Mouse (Mus musculus): ENCODE measurements around the gene Erc2. TPM values are rescaled to one million over a fixed set of nuclear protein-coding genes. Genes with fewer than 3 reads are reported as not detected.
A peak's percentile ranks its signal among the peaks of the same experiment; 100 is the strongest.

Gene Erc2
- total RNA-seq, 2 experiments from 2014 or later, result 0.36 to 0.41 TPM

- intact Hi-C loops (cut with DNase I), result no loop called here
- no peak overlapping the region for H3K4me3 ChIP-seq
- no peak overlapping the region for H3K27ac ChIP-seq
- no peak for DNase-seq
- no peak for TF ChIP-seq CTCF (IDR thresholded peaks at IDR 0.05)
Observed at GRCm38 (mm10) chr14:28271846-28272245, 649.6 kb downstream of the Erc2 start.

DNA sequence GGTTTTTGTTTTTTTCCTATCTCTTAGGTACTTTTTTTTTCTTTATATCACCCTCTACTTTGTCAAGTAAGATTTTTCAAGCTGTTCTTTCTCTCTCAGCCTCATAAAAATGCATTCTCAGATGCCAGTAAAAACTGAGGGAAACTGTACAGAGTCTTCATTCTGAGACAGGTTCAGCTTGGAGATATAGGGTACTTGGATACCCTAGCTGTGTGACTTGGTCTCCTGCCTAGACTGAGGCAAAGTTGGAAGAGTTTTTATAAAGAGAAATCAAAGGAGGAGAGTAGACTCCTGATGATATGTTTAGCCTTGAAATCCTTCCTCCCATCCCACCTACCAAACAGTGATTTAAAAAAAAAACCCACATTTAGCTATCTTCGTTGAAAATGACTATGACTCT is 651.4 kb downstream of the Erc2 start:
- Histone ChIP-seq H3K27ac (no peak overlapping the region), H3K4me3 (no peak overlapping the region)
- intact Hi-C loops (cut with DNase I), result no loop called here
- no peak for TF ChIP-seq CTCF (IDR thresholded peaks at IDR 0.05)
- no peak for DNase-seq

GRCm38 (mm10) chr14:28274826-28275225 is 652.6 kb downstream of the Erc2 start:
- Histone ChIP-seq H3K27ac (no peak overlapping the region), H3K4me3 (no peak overlapping the region)
- intact Hi-C loops (cut with DNase I), result no loop called here

GRCm38 (mm10) chr14:28278951-28279350 is 656.7 kb downstream of the Erc2 start:
- Histone ChIP-seq H3K27ac (no peak overlapping the region), H3K4me3 (no peak overlapping the region)
- intact Hi-C loops (cut with DNase I), result no loop called here
- TF ChIP-seq CTCF (IDR thresholded peaks at IDR 0.05), result no peak
- no peak for DNase-seq

More at GRCm38 (mm10) chr14:28274826-28275225, 652.6 kb downstream of the Erc2 start:
- TF ChIP-seq CTCF (IDR thresholded peaks at IDR 0.05), result no peak
- DNase-seq, result no peak

GRCm38 (mm10) chr14:28280376-28280775 is 658.1 kb downstream of the Erc2 start:
- DNase-seq, result no peak
- intact Hi-C loops (cut with DNase I), result loop anchor here (10.0 kb wide), 1 partner anchor 224 kb away; the partner anchor contains the start of gene Wnt5a
- H3K4me3 ChIP-seq, result no peak overlapping the region
- no peak overlapping the region for H3K27ac ChIP-seq
- TF ChIP-seq CTCF (IDR thresholded peaks at IDR 0.05), result no peak

DNA sequence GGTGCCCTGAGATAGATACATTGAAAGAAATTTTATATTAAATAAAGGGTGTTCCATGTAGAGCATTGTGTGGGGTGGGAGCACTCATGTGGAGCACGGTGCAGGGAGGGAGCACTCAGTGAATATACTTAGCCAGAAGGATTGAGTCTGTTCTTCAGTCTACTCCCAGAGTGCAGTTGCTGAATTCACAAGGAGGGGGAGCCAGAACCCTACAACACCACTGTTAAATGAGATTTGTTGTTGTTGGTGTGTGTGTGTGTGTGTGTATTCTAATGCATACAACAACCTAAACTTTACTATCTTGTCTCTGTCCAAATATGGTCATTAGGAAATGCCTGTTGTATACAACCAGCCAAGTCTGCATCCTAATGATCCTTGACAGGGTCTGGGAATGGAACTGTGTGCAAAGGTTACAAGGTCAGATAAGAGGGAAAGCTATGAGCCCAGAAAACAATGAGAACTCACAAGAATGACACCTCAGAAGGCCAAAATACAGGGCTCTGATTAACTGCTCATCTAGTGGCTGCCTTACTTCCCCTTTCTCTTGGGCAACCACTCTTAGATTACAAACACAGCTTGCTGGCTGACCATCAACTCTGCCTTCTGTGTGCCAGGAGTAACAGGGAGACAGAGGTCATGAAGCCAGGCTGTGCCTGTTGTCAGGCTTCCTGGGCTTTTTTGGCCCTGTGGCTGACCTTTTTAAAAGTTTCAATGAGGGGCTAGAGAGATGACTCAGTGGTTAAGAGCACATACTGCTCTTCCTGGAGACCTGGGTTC is 661.3 kb downstream of the Erc2 start:
- DNase-seq, result peak; percentile 52
- intact Hi-C loops (cut with DNase I), result loop anchor here (10.0 kb wide), 1 partner anchor 221 kb away; the partner anchor contains the start of gene Wnt5a
- TF ChIP-seq CTCF (IDR thresholded peaks at IDR 0.05), result peak; percentile 21; the same call in 1 of the 2 replicates
- H3K27ac ChIP-seq, result no peak overlapping the region
- no peak overlapping the region for H3K4me3 ChIP-seq

- DNase-seq, result no peak
- Histone ChIP-seq H3K27ac (no peak overlapping the region), H3K4me3 (no peak overlapping the region)
- TF ChIP-seq CTCF (IDR thresholded peaks at IDR 0.05), result no peak
- intact Hi-C loops (cut with DNase I), result loop anchor here (10.0 kb wide), 1 partner anchor 218 kb away; the partner anchor contains the start of gene Wnt5a
Observed at GRCm38 (mm10) chr14:28286511-28286910, 664.3 kb downstream of the Erc2 start.

DNA sequence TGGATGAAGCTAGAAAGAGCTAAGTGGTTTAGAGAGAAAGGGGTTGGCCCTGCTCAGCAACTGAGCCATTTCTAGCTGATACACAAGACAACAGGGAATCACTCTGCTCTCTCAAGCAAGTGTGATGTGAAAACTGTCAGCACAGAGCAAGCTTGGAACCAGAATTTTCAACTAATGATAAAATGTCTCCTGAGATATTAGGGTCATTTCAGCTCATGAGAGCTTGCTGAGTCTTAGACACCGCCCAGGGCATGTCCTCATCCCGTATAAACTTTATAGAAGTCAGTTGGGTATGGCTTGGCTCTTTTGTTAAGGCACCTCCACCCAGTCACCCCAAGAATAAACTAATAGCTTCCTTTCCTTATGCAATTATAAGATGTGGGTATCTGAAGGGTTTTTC is 666.0 kb downstream of the Erc2 start:
- intact Hi-C loops (cut with DNase I), result loop anchor here (10.0 kb wide), 1 partner anchor 217 kb away; the partner anchor contains the start of gene Wnt5a
- DNase-seq, result no peak
- H3K4me3 ChIP-seq, result no peak overlapping the region
- no peak for TF ChIP-seq CTCF (IDR thresholded peaks at IDR 0.05)
- H3K27ac ChIP-seq, result no peak overlapping the region

DNA sequence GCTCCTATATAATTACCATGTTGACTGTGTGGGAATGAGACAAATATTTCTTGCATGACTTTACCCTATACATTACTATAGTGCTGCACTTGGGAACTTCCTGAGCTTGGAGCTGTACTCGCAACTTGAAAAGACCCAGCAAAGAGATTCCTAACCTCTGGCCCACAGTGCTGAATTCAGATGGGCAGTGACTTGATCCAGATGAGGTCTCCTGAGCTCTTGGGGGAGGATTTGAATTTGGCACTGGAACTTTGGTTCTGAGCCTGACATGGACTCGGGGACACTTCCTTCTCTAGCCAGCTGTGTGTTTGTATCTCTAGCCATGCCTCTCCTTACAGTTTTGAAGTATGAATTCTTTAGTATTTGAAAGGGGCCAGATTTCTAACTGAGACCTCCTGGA is 666.7 kb downstream of the Erc2 start:
- no peak overlapping the region for H3K4me3 ChIP-seq
- no peak overlapping the region for H3K27ac ChIP-seq
- intact Hi-C loops (cut with DNase I), result loop anchor here (10.0 kb wide), 1 partner anchor 216 kb away; the partner anchor contains the start of gene Wnt5a
- no peak for TF ChIP-seq CTCF (IDR thresholded peaks at IDR 0.05)
- no peak for DNase-seq

GRCm38 (mm10) chr14:28293921-28294320 is 671.7 kb downstream of the Erc2 start:
- no peak for DNase-seq
- TF ChIP-seq CTCF (IDR thresholded peaks at IDR 0.05), result no peak
- intact Hi-C loops (cut with DNase I), result no loop called here
- H3K4me3 ChIP-seq, result no peak overlapping the region
- H3K27ac ChIP-seq, result no peak overlapping the region

DNA sequence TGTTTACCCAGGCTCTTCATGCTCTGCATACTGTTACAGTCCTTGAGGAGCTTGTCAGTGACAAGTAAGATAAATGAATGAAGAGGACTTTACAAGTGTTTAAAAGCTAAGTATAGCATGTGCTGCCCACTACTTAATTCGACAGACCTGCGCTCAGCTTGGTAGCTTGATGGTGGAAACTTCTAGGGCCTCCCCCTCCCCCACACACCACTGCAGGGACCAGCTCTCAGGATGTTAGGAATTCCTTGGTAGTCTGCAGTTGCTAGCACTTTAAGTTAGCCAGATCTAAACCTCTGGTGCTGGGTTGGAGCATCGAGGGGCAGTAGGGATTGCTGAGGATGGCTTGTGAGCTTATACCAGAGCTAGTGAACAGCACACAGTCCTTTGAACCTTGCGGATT is 672.9 kb downstream of the Erc2 start:
- no peak overlapping the region for H3K27ac ChIP-seq
- no peak overlapping the region for H3K4me3 ChIP-seq
- DNase-seq, result no peak
- TF ChIP-seq CTCF (IDR thresholded peaks at IDR 0.05), result no peak
- intact Hi-C loops (cut with DNase I), result no loop called here

DNA sequence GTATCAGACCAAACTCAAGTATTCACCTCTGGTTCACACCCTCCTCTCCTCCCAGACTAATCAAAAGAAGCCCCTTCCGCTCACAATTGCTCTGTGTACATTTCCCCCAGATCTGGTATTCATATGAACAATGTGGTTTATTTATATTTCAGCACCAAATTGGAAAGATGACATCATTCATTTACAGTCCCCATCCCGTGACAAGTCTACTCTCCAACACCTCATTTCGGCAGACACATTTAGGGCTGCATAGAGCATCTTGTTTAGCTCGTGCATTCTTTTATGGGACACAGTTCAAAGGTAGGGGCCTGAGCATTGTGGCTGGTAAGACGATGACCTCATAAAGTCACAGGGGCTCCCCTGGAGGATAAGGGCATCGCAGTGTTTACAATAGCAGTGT is 677.9 kb downstream of the Erc2 start:
- Histone ChIP-seq H3K4me3 (no peak overlapping the region), H3K27ac (no peak overlapping the region)
- no peak for DNase-seq
- intact Hi-C loops (cut with DNase I), result no loop called here
- TF ChIP-seq CTCF (IDR thresholded peaks at IDR 0.05), result no peak

GRCm38 (mm10) chr14:28301251-28301650 is 679.0 kb downstream of the Erc2 start:
- Histone ChIP-seq H3K4me3 (no peak overlapping the region), H3K27ac (no peak overlapping the region)
- no peak for DNase-seq
- TF ChIP-seq CTCF (IDR thresholded peaks at IDR 0.05), result peak; percentile 22; the same call in 1 of the 2 replicates
- intact Hi-C loops (cut with DNase I), result no loop called here

- no peak overlapping the region for H3K4me3 ChIP-seq
- no peak for DNase-seq
- no peak for TF ChIP-seq CTCF (IDR thresholded peaks at IDR 0.05)
- no peak overlapping the region for H3K27ac ChIP-seq
- intact Hi-C loops (cut with DNase I), result no loop called here
Observed at GRCm38 (mm10) chr14:28304131-28304530, 681.9 kb downstream of the Erc2 start.

Data from gastrocnemius, adult 2 months (tissue).